Mouse (Mus musculus) limb, embryonic 14.5 days (tissue): ENCODE measurements around the gene Trak1. TPM values are rescaled to one million over a fixed set of nuclear protein-coding genes. Genes with fewer than 3 reads are reported as not detected.

Source experiments
- ATAC-seq: fragments of 200-750 bp; cut with Nextera tagmentation; 2 replicates; pipeline ENCODE4 v1.8.0; 2017; ENCODE audit warnings: low read depth, moderate number of reproducible peaks, moderate TSS enrichment; ENCODE audit not compliant: low FRiP score
- DNase-seq: peaks from one replicate; pipeline ENCODE4 v3.0.0-alpha.2; 2015; ENCODE audit warnings: low spot score
- H3K27ac ChIP-seq: fragments of 300-500 bp; sonication (generic); replicated peaks from 2 replicates; pipeline ENCODE4 v1.5.1; 2014; ENCODE audit warnings: low read depth, mild to moderate bottlenecking, low read length, moderate library complexity, mixed read lengths
- H3K27me3 ChIP-seq: fragments of 300-500 bp; sonication (generic); 2 replicates; pipeline ENCODE4 v1.6.1; 2014; ENCODE audit warnings: low read length, mixed read lengths; ENCODE audit not compliant: control insufficient read depth, insufficient read depth
- H3K36me3 ChIP-seq: fragments of 300-500 bp; sonication (generic); 2 replicates; pipeline ENCODE4 v1.6.1; 2014; ENCODE audit warnings: mild to moderate bottlenecking, low read length, moderate library complexity, mixed read lengths; ENCODE audit not compliant: control insufficient read depth, insufficient read depth
- H3K4me1 ChIP-seq: fragments of 300-500 bp; sonication (generic); 2 replicates; pipeline ENCODE4 v1.6.1; 2014; ENCODE audit warnings: antibody characterized with exemption, low read length, mixed read lengths; ENCODE audit not compliant: control insufficient read depth, insufficient read depth
- H3K4me2 ChIP-seq: fragments of 300-500 bp; sonication (generic); replicated peaks from 2 replicates; pipeline ENCODE4 v1.6.1; 2014; ENCODE audit warnings: low read depth, mild to moderate bottlenecking, low read length, moderate library complexity; ENCODE audit not compliant: severe bottlenecking
- H3K4me3 ChIP-seq: fragments of 300-500 bp; sonication (generic); replicated peaks from 2 replicates; pipeline ENCODE4 v1.5.1; 2014; ENCODE audit warnings: low read length
- H3K9ac ChIP-seq: fragments of 300-500 bp; sonication (generic); 2 replicates; pipeline ENCODE4 v1.6.1; 2014; ENCODE audit warnings: mild to moderate bottlenecking, low read depth, low read length, moderate library complexity; ENCODE audit not compliant: severe bottlenecking
- H3K9me3 ChIP-seq: fragments of 300-500 bp; sonication (generic); 2 replicates; pipeline ENCODE4 v1.6.1; 2016; ENCODE audit warnings: low read length; ENCODE audit not compliant: control insufficient read depth
- POLR2A ChIP-seq: fragments of 200-500 bp; IDR thresholded peaks from 2 replicates; pipeline ENCODE4 v1.8.0; 2012; ENCODE audit warnings: inconsistent platforms, mild to moderate bottlenecking, moderate library complexity, borderline replicate concordance; ENCODE audit not compliant: insufficient read depth, insufficient read length; ENCODE audit errors: extremely low read depth
- WGBS: fragments of 180-500 bp; shearing (Covaris S2); extraction: QIAGEN DNeasy Blood & Tissue Kit; methylation state at CpG from one replicate; pipeline ENCODE4 v1.1.7; 2014; 5-methylcytosine and 5-hydroxymethylcytosine counted together
- polyA plus RNA-seq, 2 experiments: library from polyadenylated mRNA; depleted of rRNA in 1 of 2; stranded (reverse) in 1 of 2; unstranded in 1 of 2; fragments of >200 nt; fragmentation: Nextera tagmentation in 1 of 2; extraction: Ambion mirVana in 1 of 2; gene quantifications; 2 replicates each; pipeline versions ENCODE4 v1.2.1 to v1.2.3; 2012 to 2014

Trak1 gene
- polyA plus RNA-seq, 2 experiments, result 20.8 to 31.2 TPM

GRCm38 (mm10) chr9:121385749-121386350, 88.5 kb downstream of the Trak1 start:
- DNase-seq (no peak), ATAC-seq (no peak)
- no peak overlapping the region for H3K4me3 ChIP-seq
- H3K4me1 ChIP-seq, result peaks cover 4% of the 10 kb centered on the region; the same call in 1 of the 2 replicates
- no peaks in the 10 kb centered on the region for H3K9me3 ChIP-seq
- WGBS, result 82% methylated on average over 12 of the region's 12 CpGs
- no peak for TF ChIP-seq POLR2A
- H3K27ac ChIP-seq, result no peak overlapping the region
- no peak overlapping the region for H3K4me2 ChIP-seq
- H3K27me3 ChIP-seq, result no peaks in the 10 kb centered on the region
- no peak overlapping the region for H3K9ac ChIP-seq
- no peaks in the 10 kb centered on the region for H3K36me3 ChIP-seq

GRCm38 (mm10) chr9:121387539-121388272, 90.4 kb downstream of the Trak1 start:
- no peaks in the 10 kb centered on the region for H3K36me3 ChIP-seq
- no peaks in the 10 kb centered on the region for H3K9me3 ChIP-seq
- no peak for TF ChIP-seq POLR2A
- H3K4me2 ChIP-seq, result no peak overlapping the region
- H3K4me3 ChIP-seq, result no peak overlapping the region
- no peak overlapping the region for H3K27ac ChIP-seq
- H3K27me3 ChIP-seq, result no peaks in the 10 kb centered on the region
- DNase-seq, result no peak
- no peak overlapping the region for H3K9ac ChIP-seq
- ATAC-seq, result no peak
- 83% methylated on average over 9 of the region's 9 CpGs for WGBS
- H3K4me1 ChIP-seq, result peaks cover 4% of the 10 kb centered on the region; the same call in 1 of the 2 replicates

GRCm38 (mm10) chr9:121388273-121388931, 91.1 kb downstream of the Trak1 start:
- TF ChIP-seq POLR2A, result no peak
- ATAC-seq, result no peak
- 70% methylated on average over 13 of the region's 13 CpGs for WGBS
- Histone ChIP-seq H3K27me3 (no peaks in the 10 kb centered on the region), H3K4me1 (peaks cover 4% of the 10 kb centered on the region; the same call in 1 of the 2 replicates), H3K27ac (no peak overlapping the region), H3K4me2 (no peak overlapping the region), H3K9me3 (no peaks in the 10 kb centered on the region), H3K9ac (no peak overlapping the region), H3K36me3 (no peaks in the 10 kb centered on the region), H3K4me3 (no peak overlapping the region)
- DNase-seq, result no peak

GRCm38 (mm10) chr9:121389258-121389657, 92.0 kb downstream of the Trak1 start:
- Histone ChIP-seq H3K36me3 (no peaks in the 10 kb centered on the region), H3K9ac (no peak overlapping the region), H3K4me3 (no peak overlapping the region), H3K4me1 (peaks cover 4% of the 10 kb centered on the region; the same call in 1 of the 2 replicates), H3K9me3 (no peaks in the 10 kb centered on the region), H3K4me2 (no peak overlapping the region), H3K27me3 (no peaks in the 10 kb centered on the region), H3K27ac (no peak overlapping the region)
- DNase-seq (no peak), ATAC-seq (no peak)
- 76% methylated on average over 10 of the region's 10 CpGs for WGBS
- no peak for TF ChIP-seq POLR2A

GRCm38 (mm10) chr9:121391898-121392297, 94.6 kb downstream of the Trak1 start:
- Histone ChIP-seq H3K4me2 (no peak overlapping the region), H3K4me3 (no peak overlapping the region), H3K9me3 (no peaks in the 10 kb centered on the region), H3K9ac (no peak overlapping the region), H3K27ac (no peak overlapping the region), H3K27me3 (no peaks in the 10 kb centered on the region), H3K36me3 (0 out of 2 replicates have a peak, but pooled peaks cover 3% of the 10 kb centered on the region), H3K4me1 (peaks cover 4% of the 10 kb centered on the region; the same call in 1 of the 2 replicates)
- TF ChIP-seq POLR2A, result no peak
- ATAC-seq (no peak), DNase-seq (no peak)
- 96% methylated on average over 13 of the region's 13 CpGs for WGBS
